Mouse (Mus musculus) heart, embryonic 11.5 days (tissue): Measurements from ENCODE around the gene Fam71e1. TPM values are rescaled to one million over a fixed set of nuclear protein-coding genes. Genes with fewer than 3 reads are reported as not detected.

Experiments
- ATAC-seq: fragments of 200-750 bp; cut with Nextera tagmentation; replicated peaks from 2 replicates; pipeline ENCODE4 v1.8.0; 2017; ENCODE audit warnings: moderate library complexity; ENCODE audit not compliant: insufficient number of reproducible peaks, low FRiP score, low TSS enrichment
- H3K27ac ChIP-seq: fragments of 300-500 bp; sonication (generic); 2 replicates; pipeline ENCODE4 v1.5.1; 2014; ENCODE audit warnings: mild to moderate bottlenecking, low read depth, low read length
- H3K27me3 ChIP-seq: fragments of 300-500 bp; sonication (generic); 2 replicates; pipeline ENCODE4 v1.6.1; 2014; ENCODE audit warnings: mild to moderate bottlenecking, low read length, mixed read lengths; ENCODE audit not compliant: control insufficient read depth, insufficient read depth
- H3K36me3 ChIP-seq: fragments of 300-500 bp; sonication (generic); 2 replicates; pipeline ENCODE4 v1.6.1; 2014; ENCODE audit warnings: mild to moderate bottlenecking, low read length, moderate library complexity, mixed read lengths; ENCODE audit not compliant: control insufficient read depth, insufficient read depth
- H3K4me1 ChIP-seq: fragments of 300-500 bp; sonication (generic); 2 replicates; pipeline ENCODE4 v1.6.1; 2014; ENCODE audit warnings: low read length; ENCODE audit not compliant: control insufficient read depth, insufficient read depth
- H3K4me2 ChIP-seq: fragments of 300-500 bp; sonication (generic); 2 replicates; pipeline ENCODE4 v1.6.1; 2014; ENCODE audit warnings: mild to moderate bottlenecking, moderate library complexity
- H3K4me3 ChIP-seq: fragments of 300-500 bp; sonication (generic); 2 replicates; pipeline ENCODE4 v1.5.1; 2014; ENCODE audit warnings: low read depth, low read length
- H3K9ac ChIP-seq: fragments of 300-500 bp; sonication (generic); 2 replicates; pipeline ENCODE4 v1.6.1; 2014; ENCODE audit warnings: mild to moderate bottlenecking, low read depth, low read length, moderate library complexity
- H3K9me3 ChIP-seq: fragments of 300-500 bp; sonication (generic); replicated peaks from 2 replicates; pipeline ENCODE4 v1.6.1; 2016; ENCODE audit warnings: low read length; ENCODE audit not compliant: control insufficient read depth
- WGBS: fragments of 180-500 bp; shearing (Covaris S2); extraction: QIAGEN DNeasy Blood & Tissue Kit; methylation state at CpG from one replicate; pipeline ENCODE4 v1.1.7; 2014; ENCODE audit not compliant: insufficient replicate concordance; 5-methylcytosine and 5-hydroxymethylcytosine counted together
- polyA plus RNA-seq: library from polyadenylated mRNA; unstranded; fragments of >200 nt; fragmentation: Nextera tagmentation; extraction: Ambion mirVana; gene quantifications from 2 replicates; pipeline ENCODE4 v1.2.1, GENCODE M21; 2014

The Fam71e1 gene
- polyA plus RNA-seq, 1 experiment from 2014 or later, result 10.6 TPM

DNA sequence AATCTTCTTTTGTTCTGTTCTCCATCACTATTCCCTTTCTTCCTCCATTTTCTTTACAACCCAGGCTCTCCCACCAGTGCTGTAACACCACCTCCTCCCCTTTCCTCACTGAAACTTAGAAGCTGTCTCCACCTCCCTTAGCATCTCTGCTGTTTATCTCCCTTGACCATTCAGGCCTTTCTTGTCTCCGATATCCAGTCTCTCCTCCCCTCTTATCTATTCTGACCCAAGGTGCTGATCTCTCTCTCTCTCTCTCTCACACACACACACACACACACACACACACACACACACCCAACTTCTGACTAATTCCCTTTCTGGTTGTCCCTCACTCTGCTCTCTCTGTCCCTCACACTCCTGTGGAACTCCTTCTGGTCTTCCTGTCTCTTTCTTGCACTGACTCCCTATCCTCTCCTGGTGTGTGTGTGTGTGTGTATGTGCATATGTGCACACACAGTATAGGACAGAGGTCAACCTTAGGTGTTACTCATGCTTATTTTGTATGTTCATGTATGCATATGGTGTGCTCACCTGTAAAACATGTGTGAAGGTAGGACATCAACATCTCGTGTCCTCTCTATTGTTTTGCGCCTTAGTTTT lies 13.4 kb upstream of the Fam71e1 start:
- Histone ChIP-seq H3K4me1 (peaks cover 6% of the 10 kb centered on the region; the same call in 1 of the 2 replicates), H3K4me2 (peak overlapping the region; percentile 59), H3K9me3 (no peaks in the 10 kb centered on the region), H3K27ac (peak overlapping the region; percentile 70), H3K27me3 (no peaks in the 10 kb centered on the region), H3K36me3 (no peaks in the 10 kb centered on the region), H3K4me3 (peak overlapping the region; percentile 25), H3K9ac (peak overlapping the region; percentile 65)
- 48% methylated on average over 3 of the region's 3 CpGs for WGBS
- ATAC-seq, result peak; percentile 64

DNA sequence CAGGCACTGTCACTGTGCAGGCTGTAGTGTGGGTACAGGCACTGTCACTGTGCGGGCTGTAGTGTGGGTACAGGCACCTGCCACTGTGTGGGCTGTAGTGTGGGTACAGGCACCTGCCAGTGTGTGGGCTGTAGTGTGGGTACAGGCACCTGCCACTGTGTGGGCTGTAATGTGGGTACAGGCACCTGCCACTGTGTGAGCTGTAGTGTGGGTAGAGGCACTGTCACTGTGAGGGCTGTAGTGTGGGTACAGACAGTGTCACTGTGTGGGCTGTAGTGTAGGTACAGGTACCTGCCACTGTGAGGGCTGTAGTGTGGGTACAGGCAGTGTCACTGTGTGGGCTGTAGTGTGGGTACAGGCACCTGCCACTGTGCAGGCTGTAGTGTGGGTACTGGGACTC lies 12.3 kb upstream of the Fam71e1 start:
- Histone ChIP-seq H3K9me3 (no peaks in the 10 kb centered on the region), H3K4me3 (no peak overlapping the region), H3K27me3 (no peaks in the 10 kb centered on the region), H3K36me3 (no peaks in the 10 kb centered on the region), H3K4me2 (peak overlapping the region; percentile 29; the same call in 1 of the 2 replicates), H3K27ac (peak overlapping the region; percentile 2; the same call in 1 of the 2 replicates), H3K4me1 (peaks cover 6% of the 10 kb centered on the region; the same call in 1 of the 2 replicates), H3K9ac (0 out of 2 replicates have a peak overlapping the region, but pooled peaks have one; percentile 1)
- WGBS, result 86% methylated on average over 1 of the region's 1 CpGs
- ATAC-seq, result no peak

GRCm38 (mm10) chr7:44484841-44485571 lies 11.4 kb upstream of the Fam71e1 start:
- Histone ChIP-seq H3K9ac (no peak overlapping the region), H3K4me2 (no peak overlapping the region), H3K27ac (0 out of 2 replicates have a peak overlapping the region, but pooled peaks have one; percentile 2), H3K9me3 (no peaks in the 10 kb centered on the region), H3K27me3 (no peaks in the 10 kb centered on the region), H3K4me1 (peaks cover 6% of the 10 kb centered on the region; the same call in 1 of the 2 replicates), H3K36me3 (no peaks in the 10 kb centered on the region), H3K4me3 (no peak overlapping the region)
- WGBS, result 34% methylated on average over 5 of the region's 5 CpGs
- ATAC-seq, result no peak

- H3K4me2 ChIP-seq, result no peak overlapping the region
- H3K9me3 ChIP-seq, result no peaks in the 10 kb centered on the region
- no peak overlapping the region for H3K9ac ChIP-seq
- H3K4me3 ChIP-seq, result no peak overlapping the region
- peaks cover 6% of the 10 kb centered on the region; the same call in 1 of the 2 replicates for H3K4me1 ChIP-seq
- H3K27me3 ChIP-seq, result no peaks in the 10 kb centered on the region
- WGBS, result 69% methylated on average over 7 of the region's 7 CpGs
- no peak for ATAC-seq
- H3K36me3 ChIP-seq, result no peaks in the 10 kb centered on the region
- H3K27ac ChIP-seq, result no peak overlapping the region; the same call in 1 of the 2 replicates
These were observed 10.7 kb upstream of the Fam71e1 start for GRCm38 (mm10) chr7:44485572-44486195.

DNA sequence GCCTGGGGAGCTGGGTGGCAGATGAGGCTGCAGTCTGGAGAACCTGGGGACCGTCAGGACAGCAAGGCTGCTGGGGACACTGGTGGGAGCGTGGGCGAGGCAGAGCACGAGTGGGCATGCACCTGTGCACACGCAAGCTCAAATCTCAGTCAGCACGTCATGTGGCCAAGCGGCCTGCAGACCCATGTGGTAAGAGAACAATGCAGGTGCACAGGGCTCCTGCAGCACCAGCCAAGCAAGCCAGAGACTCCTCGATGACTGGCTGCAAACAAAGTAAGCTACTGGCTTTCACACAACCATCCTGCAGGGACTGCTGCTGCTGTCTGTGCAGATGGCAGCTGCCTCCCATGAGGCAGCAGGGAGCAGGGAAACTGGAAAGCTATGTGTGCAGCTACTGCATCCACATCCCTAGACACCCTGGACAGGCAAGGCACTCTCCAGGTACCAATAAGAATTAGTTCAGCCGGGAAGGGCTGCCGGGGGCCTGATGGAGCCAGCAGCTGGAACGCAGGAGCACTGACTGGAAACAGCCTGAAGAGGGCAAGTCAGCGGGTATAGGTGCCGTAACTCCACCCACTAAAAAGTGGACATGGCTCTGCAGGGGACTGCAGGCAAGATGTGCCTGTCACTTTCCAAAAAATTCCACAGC lies 9.3 kb upstream of the Fam71e1 start:
- Histone ChIP-seq H3K9me3 (no peaks in the 10 kb centered on the region), H3K4me1 (peaks cover 6% of the 10 kb centered on the region; the same call in 1 of the 2 replicates), H3K4me3 (no peak overlapping the region), H3K36me3 (peaks cover 4% of the 10 kb centered on the region; the same call in 1 of the 2 replicates), H3K27me3 (no peaks in the 10 kb centered on the region), H3K27ac (peak overlapping the region; percentile 46), H3K9ac (no peak overlapping the region), H3K4me2 (no peak overlapping the region)
- ATAC-seq, result no peak
- 49% methylated on average over 13 of the region's 13 CpGs for WGBS

- no peak overlapping the region for H3K9ac ChIP-seq
- no peak overlapping the region for H3K4me3 ChIP-seq
- ATAC-seq, result no peak
- 85% methylated on average over 7 of the region's 7 CpGs for WGBS
- H3K36me3 ChIP-seq, result peaks cover 9% of the 10 kb centered on the region
- H3K4me2 ChIP-seq, result no peak overlapping the region
- peaks cover 2% of the 10 kb centered on the region; the same call in 1 of the 2 replicates for H3K4me1 ChIP-seq
- H3K9me3 ChIP-seq, result no peaks in the 10 kb centered on the region
- no peaks in the 10 kb centered on the region for H3K27me3 ChIP-seq
- no peak overlapping the region for H3K27ac ChIP-seq
These were observed 8.4 kb upstream of the Fam71e1 start for GRCm38 (mm10) chr7:44487936-44488335.

DNA sequence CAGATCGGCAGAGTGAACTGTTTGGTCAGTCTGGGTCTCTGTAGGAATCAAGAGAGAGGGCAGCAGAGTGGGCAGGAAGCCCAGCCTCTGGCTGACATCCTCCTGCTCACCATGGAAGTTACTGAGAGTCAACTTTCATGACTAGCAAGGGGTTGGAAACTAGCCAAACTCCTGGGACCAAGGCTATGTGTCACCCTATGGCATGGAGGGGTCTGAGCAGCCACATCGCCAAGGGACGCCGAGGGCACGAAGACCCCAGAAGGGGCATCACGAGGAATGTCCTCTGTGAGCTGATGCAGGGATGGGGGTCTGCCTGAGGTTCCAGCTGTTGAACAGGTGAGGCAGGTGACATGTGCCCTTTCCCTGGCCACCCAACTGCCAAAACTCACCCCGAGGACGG lies 7.8 kb upstream of the Fam71e1 start:
- peaks cover 9% of the 10 kb centered on the region for H3K36me3 ChIP-seq
- no peak overlapping the region for H3K4me2 ChIP-seq
- peaks cover 2% of the 10 kb centered on the region; the same call in 1 of the 2 replicates for H3K4me1 ChIP-seq
- no peaks in the 10 kb centered on the region for H3K9me3 ChIP-seq
- H3K4me3 ChIP-seq, result no peak overlapping the region
- H3K9ac ChIP-seq, result no peak overlapping the region
- H3K27me3 ChIP-seq, result no peaks in the 10 kb centered on the region
- no peak for ATAC-seq
- WGBS, result 90% methylated on average over 8 of the region's 8 CpGs
- H3K27ac ChIP-seq, result no peak overlapping the region

- Histone ChIP-seq H3K4me3 (no peak overlapping the region), H3K27ac (no peak overlapping the region), H3K27me3 (no peaks in the 10 kb centered on the region), H3K9ac (no peak overlapping the region), H3K36me3 (peaks cover 9% of the 10 kb centered on the region), H3K4me2 (no peak overlapping the region), H3K4me1 (peaks cover 8% of the 10 kb centered on the region), H3K9me3 (no peaks in the 10 kb centered on the region)
- ATAC-seq, result no peak
- 83% methylated on average over 4 of the region's 4 CpGs for WGBS
These were observed 6.1 kb upstream of the Fam71e1 start for GRCm38 (mm10) chr7:44490281-44490680.
